Mouse (Mus musculus): Measurements from ENCODE around the gene Add2.

DNA sequence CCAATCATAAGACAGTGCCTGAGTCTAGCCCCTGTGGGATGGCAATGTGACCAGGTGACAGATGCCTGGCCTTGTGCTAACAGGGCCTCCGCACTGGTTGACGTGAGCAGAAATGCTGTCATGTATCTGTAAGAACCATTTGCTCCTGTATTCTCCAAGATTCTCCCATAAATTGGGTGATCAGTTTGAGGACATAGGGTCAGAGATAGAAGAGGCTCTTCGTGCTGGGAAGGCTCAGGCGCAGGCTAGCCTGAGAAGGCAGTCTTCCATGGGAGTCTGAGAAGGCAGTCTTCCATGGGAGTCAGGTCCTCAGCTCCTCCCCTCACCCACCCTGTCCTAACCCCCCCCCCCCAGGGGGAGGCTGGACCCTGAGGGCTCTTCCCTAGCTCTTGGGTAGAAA is 94.6 kb downstream of the Add2 start:
- no peak for TF ChIP-seq CTCF (IDR thresholded peaks at IDR 0.05; ENCODE audit: insufficient read depth, low read length)
- TF ChIP-seq POLR2A (IDR thresholded peaks at IDR 0.05; ENCODE audit: borderline replicate concordance, extremely low read depth, low read depth, low read length) = no peak
